Mouse (Mus musculus): ENCODE results near the gene Ube3c. TPM values are rescaled to one million over a fixed set of nuclear protein-coding genes. Genes with fewer than 3 reads are reported as not detected.

Ube3c gene
- total RNA-seq, 1 experiment, result 55.9 TPM

- TF ChIP-seq MAFK (IDR thresholded peaks at IDR 0.05; ENCODE audit: insufficient read depth, low read depth, low read length) (no peak), CHD2 (IDR thresholded peaks at IDR 0.05; ENCODE audit: low read depth, low read length) (no peak), HCFC1 (IDR thresholded peaks at IDR 0.05; ENCODE audit: borderline replicate concordance, insufficient read depth, low read length) (no peak)
- peaks cover 4 to 9% of the 10 kb centered on the region in 2 experiments for H3K4me1 ChIP-seq (ENCODE audit: control insufficient read depth in 2 of 2, insufficient read depth in 2 of 2, low read length in 2 of 2, poor library complexity in 1 of 2)
- no peaks in the 10 kb centered on the region for H3K36me3 ChIP-seq (ENCODE audit: control insufficient read depth, insufficient read depth, low read length, poor library complexity, severe bottlenecking)
- H3K27ac ChIP-seq (ENCODE audit: insufficient read depth, low read depth, low read length, poor library complexity, severe bottlenecking), result no peak overlapping the region
- in situ Hi-C loops (cut with MboI; ENCODE audit: low sequenced_read_pairs in 2 of 2, unreplicated experiment in 2 of 2), result no loop called here
- no peak overlapping the region for H3K4me3 ChIP-seq (ENCODE audit: insufficient read depth in 1 of 2, low read depth in 1 of 2, low read length in 2 of 2, poor library complexity in 1 of 2, severe bottlenecking in 1 of 2)
- no peak for DNase-seq (ENCODE audit: low read depth, low spot score)
- no peaks in the 10 kb centered on the region for H3K9me3 ChIP-seq (ENCODE audit: control insufficient read depth, insufficient read depth, low read depth, low read length)
- no peak overlapping the region for H3K9ac ChIP-seq (ENCODE audit: insufficient read depth, low read depth, low read length, poor library complexity, severe bottlenecking)
Observed at GRCm38 (mm10) chr5:29725369-29725768, 156.3 kb downstream of the Ube3c start.

Other genes with a start within 250 kb of the Ube3c start
- gene Lmbr1, start 190.9 kb upstream of the Ube3c start, total RNA-seq (2012; rRNA removed), result 7.4 and 9.6 TPM in 2 replicates
- 30.1 and 33.0 TPM in 2 replicates for gene Nom1, start 134.6 kb upstream of the Ube3c start, total RNA-seq (2012; rRNA removed)
- gene Mnx1, start 90.8 kb upstream of the Ube3c start, total RNA-seq (2012; rRNA removed), result 0.13 TPM in 1 of 2 replicates, not detected in the other
- gene Dnajb6, start 166.4 kb downstream of the Ube3c start, total RNA-seq (2012; rRNA removed), result 163 and 224 TPM in 2 replicates
- gene Gm5129, start 166.7 kb downstream of the Ube3c start, total RNA-seq (2012; rRNA removed), result not detected in 2 replicates

Measured in ES-E14 (cell line).